Mouse (Mus musculus): ENCODE results near the gene Oas2. TPM values are rescaled to one million over a fixed set of nuclear protein-coding genes. Genes with fewer than 3 reads are reported as not detected.

Oas2 gene
- polyA plus RNA-seq, 1 experiment from 2014 or later: 0.36 TPM

DNA sequence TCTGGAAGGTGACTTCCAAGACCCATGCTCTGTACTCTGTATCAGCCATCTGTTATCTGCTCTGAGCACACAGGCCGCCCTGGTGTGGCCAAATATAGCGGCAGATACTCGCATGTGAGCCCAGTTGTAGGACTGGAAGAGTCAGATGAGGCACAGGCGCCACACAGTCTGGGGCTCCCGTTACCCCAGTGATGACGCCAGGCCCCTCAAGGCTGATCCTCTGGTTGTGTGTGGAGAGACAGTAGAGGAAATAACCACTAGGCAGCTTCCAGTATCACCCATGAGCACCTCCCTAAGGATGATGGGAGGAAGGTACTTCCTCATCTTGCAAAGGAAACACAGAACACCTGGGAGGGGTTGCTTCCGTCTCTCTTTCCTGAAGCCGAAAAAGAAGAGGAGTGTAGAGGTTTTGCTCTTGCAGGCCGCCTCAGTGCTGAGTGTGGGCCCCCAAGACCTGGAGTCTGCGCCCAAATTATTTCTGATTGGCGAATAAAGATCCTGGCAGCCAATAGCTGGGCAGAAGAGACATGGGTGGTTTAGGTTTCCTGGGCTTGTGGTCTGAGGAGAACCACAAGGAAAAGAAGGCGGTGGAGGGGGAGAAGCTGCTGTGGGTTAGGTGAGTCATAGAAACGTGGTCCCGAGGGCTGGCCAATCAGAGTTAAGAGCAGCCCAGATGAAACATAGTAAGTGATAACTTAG is 25.8 kb upstream of the Oas2 start:
- ATAC-seq (replicated peaks; ENCODE audit: low FRiP score): no peak
- Histone ChIP-seq H3K36me3 (no peaks in the 10 kb centered on the region), H3K9ac (no peak overlapping the region), H3K9me3 (replicated peaks) (no peaks in the 10 kb centered on the region), H3K4me1 (0 out of 2 replicates have a peak, but pooled peaks cover 2% of the 10 kb centered on the region), H3K4me3 (replicated peaks) (no peak overlapping the region), H3K27ac (no peak overlapping the region), H3K27me3 (no peaks in the 10 kb centered on the region), H3K4me2 (no peak overlapping the region)
- WGBS: 84% methylated on average over 14 of the region's 14 CpGs

DNA sequence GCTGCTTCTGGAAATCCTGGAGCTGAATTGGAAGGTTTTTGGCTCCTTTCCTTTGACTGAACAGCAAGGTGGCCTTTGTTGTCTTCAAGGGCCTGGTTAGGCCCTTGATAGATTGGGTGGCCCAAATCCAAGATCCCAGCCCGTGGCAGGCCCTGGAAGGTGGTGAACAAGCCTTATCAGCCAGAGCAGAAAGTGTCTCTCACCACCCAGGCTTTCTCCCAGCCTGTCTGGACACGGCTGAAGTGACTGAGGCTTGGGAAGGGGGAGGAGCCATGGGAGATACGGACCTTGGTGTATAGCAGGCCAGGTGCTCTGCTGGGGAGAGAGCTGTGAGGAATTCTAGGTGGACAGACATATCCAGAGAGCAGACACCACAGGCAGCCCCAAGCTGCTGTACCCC is 19.7 kb upstream of the Oas2 start:
- 74% methylated on average over 3 of the region's 3 CpGs for WGBS
- ATAC-seq (replicated peaks; ENCODE audit: low FRiP score): no peak
- no peak overlapping the region for H3K9ac ChIP-seq
- H3K27me3 ChIP-seq: no peaks in the 10 kb centered on the region
- no peak overlapping the region for H3K4me3 ChIP-seq (replicated peaks)
- no peaks in the 10 kb centered on the region for H3K9me3 ChIP-seq (replicated peaks)
- H3K27ac ChIP-seq: no peak overlapping the region
- H3K36me3 ChIP-seq: no peaks in the 10 kb centered on the region
- no peak overlapping the region for H3K4me2 ChIP-seq
- H3K4me1 ChIP-seq: no peaks in the 10 kb centered on the region

DNA sequence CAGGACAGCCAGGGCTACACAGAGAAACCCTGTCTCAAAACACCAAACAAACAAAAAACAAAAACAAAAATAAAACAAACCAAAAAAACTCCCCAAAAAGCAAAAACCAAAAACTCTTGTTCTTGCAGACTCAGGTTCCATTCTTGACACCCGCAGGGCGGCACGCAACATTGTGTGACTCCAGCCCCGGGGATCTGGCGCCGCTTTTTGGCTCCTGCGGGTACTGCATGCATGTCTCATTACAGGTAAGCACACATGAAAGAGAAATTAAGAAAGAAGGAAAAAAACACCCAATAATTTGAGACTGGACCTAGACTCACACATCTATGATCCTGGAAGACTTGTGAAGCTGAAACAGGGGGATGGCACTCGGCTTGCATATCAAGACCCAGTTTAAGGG is 15.4 kb upstream of the Oas2 start:
- H3K4me1 ChIP-seq: no peaks in the 10 kb centered on the region

DNA sequence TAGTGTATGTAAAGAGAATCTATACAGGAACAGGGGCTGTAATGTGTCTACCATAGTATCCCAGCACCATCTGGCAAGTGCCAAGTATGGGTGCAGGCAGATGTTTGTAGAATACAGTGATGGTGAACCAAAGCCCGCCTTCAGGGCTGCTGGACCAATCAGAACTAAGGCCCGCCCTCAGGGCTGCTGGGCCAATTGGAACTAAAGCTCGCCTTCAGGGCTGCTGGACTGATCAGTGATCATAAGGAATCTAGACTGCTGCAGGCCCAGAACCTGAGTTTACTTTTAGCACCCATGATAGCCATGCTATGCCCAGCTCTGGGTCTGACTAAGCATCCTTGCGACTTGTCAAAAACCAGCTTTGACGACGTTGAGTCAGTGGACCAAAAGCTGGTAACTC is 12.2 kb upstream of the Oas2 start:
- no peak overlapping the region for H3K9ac ChIP-seq
- H3K9me3 ChIP-seq (replicated peaks): no peaks in the 10 kb centered on the region
- H3K4me3 ChIP-seq (replicated peaks): no peak overlapping the region
- H3K36me3 ChIP-seq: no peaks in the 10 kb centered on the region
- no peaks in the 10 kb centered on the region for H3K27me3 ChIP-seq
- no peak overlapping the region for H3K4me2 ChIP-seq
- H3K27ac ChIP-seq: no peak overlapping the region
- no peak for ATAC-seq (replicated peaks; ENCODE audit: low FRiP score)
- WGBS: 32% methylated on average over 6 of the region's 6 CpGs
- H3K4me1 ChIP-seq: no peaks in the 10 kb centered on the region

More for the DNA sequence above, 15.4 kb upstream of the Oas2 start:
- no peak overlapping the region for H3K27ac ChIP-seq
- H3K9ac ChIP-seq: no peak overlapping the region
- 73% methylated on average over 8 of the region's 8 CpGs for WGBS
- H3K4me2 ChIP-seq: no peak overlapping the region
- no peak overlapping the region for H3K4me3 ChIP-seq (replicated peaks)
- H3K27me3 ChIP-seq: no peaks in the 10 kb centered on the region
- H3K9me3 ChIP-seq (replicated peaks): no peaks in the 10 kb centered on the region
- H3K36me3 ChIP-seq: no peaks in the 10 kb centered on the region
- ATAC-seq (replicated peaks; ENCODE audit: low FRiP score): no peak

DNA sequence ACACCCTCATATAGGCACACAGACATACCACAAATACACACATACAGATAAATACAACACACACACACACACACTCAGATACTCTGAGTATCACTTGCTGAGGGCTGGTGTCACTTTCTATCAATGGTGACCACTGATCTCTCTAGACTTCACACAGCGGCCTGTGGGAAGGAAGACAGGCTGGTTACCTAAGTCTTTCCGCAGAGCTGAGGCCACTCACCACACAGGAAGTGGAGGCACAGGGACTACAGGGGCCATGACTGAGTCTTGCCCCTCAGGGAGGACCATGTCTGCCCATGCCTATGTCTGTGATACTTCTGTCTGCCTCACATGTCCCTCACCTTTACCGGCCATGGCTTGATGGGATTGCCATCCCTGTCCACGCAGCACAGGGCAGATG is 4.6 kb upstream of the Oas2 start:
- Histone ChIP-seq H3K4me2 (no peak overlapping the region), H3K9me3 (replicated peaks) (no peaks in the 10 kb centered on the region), H3K36me3 (no peaks in the 10 kb centered on the region), H3K9ac (no peak overlapping the region), H3K27ac (no peak overlapping the region), H3K4me1 (no peaks in the 10 kb centered on the region), H3K4me3 (replicated peaks) (no peak overlapping the region), H3K27me3 (no peaks in the 10 kb centered on the region)
- WGBS: 85% methylated on average over 4 of the region's 4 CpGs
- ATAC-seq (replicated peaks; ENCODE audit: low FRiP score): no peak

DNA sequence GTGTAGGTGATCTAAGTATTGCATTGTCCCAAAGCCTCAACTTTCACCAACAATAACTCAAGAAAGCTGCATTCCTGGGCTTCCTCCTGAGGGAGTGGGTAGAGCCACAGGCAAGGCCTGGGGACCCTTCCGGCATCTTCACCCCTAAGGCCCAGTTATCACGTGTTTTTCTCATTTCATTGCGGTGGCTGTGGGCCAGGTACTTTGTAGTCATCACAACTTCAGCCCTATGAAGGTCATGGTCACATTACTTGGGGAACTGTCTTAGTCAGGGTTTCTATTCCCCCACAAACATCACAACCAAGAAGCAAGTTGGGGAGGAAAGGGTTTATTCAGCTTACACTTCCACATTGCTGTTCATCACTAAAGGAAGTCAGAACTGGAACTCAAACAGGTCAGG is 3.1 kb upstream of the Oas2 start:
- 79% methylated on average over 3 of the region's 3 CpGs for WGBS
- no peak for ATAC-seq (replicated peaks; ENCODE audit: low FRiP score)
- H3K27ac ChIP-seq: no peak overlapping the region
- H3K36me3 ChIP-seq: no peaks in the 10 kb centered on the region
- no peak overlapping the region for H3K9ac ChIP-seq
- no peak overlapping the region for H3K4me3 ChIP-seq (replicated peaks)
- no peaks in the 10 kb centered on the region for H3K9me3 ChIP-seq (replicated peaks)
- H3K4me1 ChIP-seq: no peaks in the 10 kb centered on the region
- H3K4me2 ChIP-seq: no peak overlapping the region
- H3K27me3 ChIP-seq: no peaks in the 10 kb centered on the region

DNA sequence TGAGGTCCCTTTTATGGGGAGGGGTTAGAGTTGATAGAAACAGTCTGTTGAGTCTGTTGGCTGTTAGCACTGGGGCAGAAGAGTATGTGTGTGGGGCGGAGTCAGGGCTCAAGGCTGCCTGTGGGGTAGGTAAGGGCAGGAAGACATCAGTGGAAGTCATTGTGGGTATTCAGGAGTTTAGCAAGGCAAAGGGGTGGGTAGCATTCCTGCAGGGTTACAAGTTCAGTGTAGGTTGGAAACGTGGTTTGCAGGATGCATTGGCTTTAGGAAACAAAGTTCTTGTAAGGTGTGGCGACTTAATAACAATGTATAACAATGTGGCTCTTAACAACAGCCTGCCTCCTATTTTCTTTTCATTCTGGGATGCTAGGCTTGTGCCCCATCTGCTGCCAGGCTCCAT is 1.6 kb upstream of the Oas2 start:
- Histone ChIP-seq H3K27me3 (peaks cover 4% of the 10 kb centered on the region; the same call in 1 of the 2 replicates), H3K4me2 (no peak overlapping the region), H3K4me3 (replicated peaks) (no peak overlapping the region), H3K9ac (no peak overlapping the region), H3K4me1 (no peaks in the 10 kb centered on the region), H3K27ac (no peak overlapping the region), H3K36me3 (no peaks in the 10 kb centered on the region), H3K9me3 (replicated peaks) (no peaks in the 10 kb centered on the region)
- 73% methylated on average over 3 of the region's 3 CpGs for WGBS
- ATAC-seq (replicated peaks; ENCODE audit: low FRiP score): no peak

DNA sequence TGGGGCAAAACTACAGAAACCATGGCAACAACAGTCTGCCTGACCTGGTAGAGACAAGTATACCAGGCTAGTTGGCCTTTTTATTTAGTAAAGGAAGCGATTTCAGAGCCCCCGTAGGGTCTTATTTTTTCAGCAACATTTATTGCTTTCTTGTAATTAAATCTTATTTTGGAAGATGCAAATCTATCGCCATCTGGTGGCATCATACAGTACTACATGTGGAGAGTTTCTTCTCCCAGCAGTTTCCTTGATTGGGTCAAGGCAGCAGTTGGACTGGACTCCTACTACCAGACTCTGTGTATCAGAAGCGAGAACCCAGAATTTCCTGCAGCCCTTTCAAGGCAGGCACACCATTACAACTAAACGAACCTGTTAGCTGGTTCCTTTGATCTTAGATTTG is 3.2 kb downstream of the Oas2 start:
- H3K4me3 ChIP-seq (replicated peaks): no peak overlapping the region
- no peak overlapping the region for H3K9ac ChIP-seq
- no peak overlapping the region for H3K4me2 ChIP-seq
- ATAC-seq (replicated peaks; ENCODE audit: low FRiP score): no peak
- no peaks in the 10 kb centered on the region for H3K36me3 ChIP-seq
- no peaks in the 10 kb centered on the region for H3K4me1 ChIP-seq
- H3K9me3 ChIP-seq (replicated peaks): no peaks in the 10 kb centered on the region
- 2% methylated on average over 5 of the region's 5 CpGs for WGBS
- peaks cover 21% of the 10 kb centered on the region; the same call in 1 of the 2 replicates for H3K27me3 ChIP-seq
- no peak overlapping the region for H3K27ac ChIP-seq

DNA sequence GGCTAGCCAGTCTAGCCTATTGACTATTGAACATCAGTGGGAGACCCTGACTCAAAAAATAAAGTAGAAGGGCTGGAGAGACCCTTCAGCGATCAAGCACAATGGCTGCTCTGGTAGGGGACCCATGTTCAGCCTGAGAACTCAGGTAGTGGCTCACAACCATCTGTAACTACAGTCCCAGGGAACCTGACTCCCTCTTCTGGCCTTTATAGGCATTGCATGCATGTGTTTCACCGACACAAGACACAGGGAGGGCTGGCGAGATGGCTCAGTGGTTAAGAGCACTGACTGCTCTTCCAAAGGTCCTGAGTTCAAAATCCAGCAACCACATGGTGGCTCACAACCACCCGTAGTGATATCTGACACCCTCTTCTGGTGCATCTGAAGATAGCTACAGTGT is 7.5 kb downstream of the Oas2 start:
- WGBS: 35% methylated on average over 4 of the region's 4 CpGs
- H3K9me3 ChIP-seq (replicated peaks): no peaks in the 10 kb centered on the region
- H3K4me2 ChIP-seq: no peak overlapping the region
- H3K27ac ChIP-seq: no peak overlapping the region
- no peak overlapping the region for H3K4me3 ChIP-seq (replicated peaks)
- no peak overlapping the region for H3K9ac ChIP-seq
- H3K4me1 ChIP-seq: no peaks in the 10 kb centered on the region
- ATAC-seq (replicated peaks; ENCODE audit: low FRiP score): no peak
- peaks cover 23% of the 10 kb centered on the region; the same call in 1 of the 2 replicates for H3K27me3 ChIP-seq
- H3K36me3 ChIP-seq: no peaks in the 10 kb centered on the region

DNA sequence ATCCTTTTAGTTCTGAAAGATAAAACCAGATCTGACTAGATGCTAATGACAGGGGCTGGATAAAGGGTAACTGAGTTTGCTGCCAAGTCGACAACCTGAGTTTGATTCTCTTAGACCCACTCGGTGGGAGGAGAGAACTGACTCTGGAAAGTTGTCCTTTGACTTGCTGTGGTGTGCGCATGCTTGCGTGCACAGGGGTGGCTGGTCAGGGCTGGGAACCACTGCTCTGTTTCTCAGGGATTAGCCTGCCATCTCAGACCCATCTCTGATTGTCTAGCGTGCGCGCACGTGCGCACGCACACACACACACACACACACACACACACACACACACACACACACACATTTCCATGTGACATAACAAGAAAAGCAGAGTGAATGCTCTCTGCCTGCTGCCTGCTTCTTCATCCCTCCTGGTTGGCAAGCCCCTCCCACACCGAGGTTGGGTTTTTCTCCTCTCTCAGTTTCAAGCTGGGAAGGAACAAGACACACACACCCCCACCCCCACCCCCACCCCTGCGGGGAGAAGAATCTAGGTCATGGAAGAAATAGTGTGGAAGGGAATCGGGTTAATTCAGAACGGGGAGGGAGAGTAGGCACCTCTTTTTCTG is 15.2 kb downstream of the Oas2 start:
- Histone ChIP-seq H3K9me3 (replicated peaks) (no peaks in the 10 kb centered on the region), H3K27me3 (peaks cover 7% of the 10 kb centered on the region; the same call in 1 of the 2 replicates), H3K4me2 (no peak overlapping the region), H3K27ac (no peak overlapping the region), H3K9ac (no peak overlapping the region), H3K36me3 (no peaks in the 10 kb centered on the region), H3K4me1 (no peaks in the 10 kb centered on the region), H3K4me3 (replicated peaks) (no peak overlapping the region)
- no peak for ATAC-seq (replicated peaks; ENCODE audit: low FRiP score)
- 74% methylated on average over 14 of the region's 14 CpGs for WGBS

DNA sequence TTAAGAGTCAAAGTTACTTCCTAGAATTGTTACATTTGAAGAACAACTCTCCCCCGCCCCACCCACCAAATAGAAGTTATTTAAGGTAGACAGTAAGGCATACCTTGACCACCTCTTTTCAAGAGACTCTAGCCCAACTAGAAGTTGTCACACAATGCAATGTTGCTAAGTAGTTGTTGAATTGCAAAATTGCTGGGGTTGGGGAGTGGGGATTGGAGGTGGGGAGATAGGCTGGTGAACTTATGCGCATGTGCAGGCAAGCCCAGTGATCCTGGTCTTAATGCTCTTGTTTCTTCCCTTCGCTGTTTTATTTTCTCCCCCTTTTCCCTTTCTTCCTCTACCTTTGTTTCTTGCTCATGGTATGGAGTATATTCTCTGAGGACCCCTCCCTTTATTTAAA is 16.0 kb downstream of the Oas2 start:
- Histone ChIP-seq H3K9ac (no peak overlapping the region), H3K27ac (no peak overlapping the region), H3K4me2 (no peak overlapping the region), H3K27me3 (peaks cover 7% of the 10 kb centered on the region; the same call in 1 of the 2 replicates), H3K4me3 (replicated peaks) (no peak overlapping the region), H3K36me3 (no peaks in the 10 kb centered on the region), H3K4me1 (no peaks in the 10 kb centered on the region), H3K9me3 (replicated peaks) (no peaks in the 10 kb centered on the region)
- ATAC-seq (replicated peaks; ENCODE audit: low FRiP score): no peak
- WGBS: 90% methylated on average over 3 of the region's 3 CpGs

DNA sequence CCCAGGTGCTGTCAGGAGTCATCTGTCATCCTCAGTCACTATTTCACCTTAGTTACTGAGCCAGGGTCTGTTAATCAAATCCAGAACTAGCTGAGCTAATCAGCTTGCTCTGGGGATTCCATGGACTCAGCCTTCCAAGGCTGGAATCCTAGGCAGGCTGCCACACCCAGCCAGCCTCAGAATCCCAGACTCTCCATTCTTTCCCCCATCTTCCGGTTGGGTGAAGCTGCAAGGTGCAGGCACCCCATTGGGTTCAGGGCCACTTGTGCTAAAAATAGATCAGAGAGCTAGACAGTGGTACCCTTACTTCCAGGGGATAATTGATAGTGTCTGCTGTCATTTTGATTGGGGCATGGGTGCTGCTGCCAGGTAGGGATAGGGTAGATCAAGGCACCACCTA is 16.9 kb downstream of the Oas2 start:
- no peaks in the 10 kb centered on the region for H3K9me3 ChIP-seq (replicated peaks)
- no peak overlapping the region for H3K9ac ChIP-seq
- no peaks in the 10 kb centered on the region for H3K4me1 ChIP-seq
- 75% methylated on average over 1 of the region's 1 CpGs for WGBS
- ATAC-seq (replicated peaks; ENCODE audit: low FRiP score): no peak
- no peaks in the 10 kb centered on the region for H3K36me3 ChIP-seq
- H3K4me2 ChIP-seq: no peak overlapping the region
- peaks cover 7% of the 10 kb centered on the region; the same call in 1 of the 2 replicates for H3K27me3 ChIP-seq
- H3K4me3 ChIP-seq (replicated peaks): no peak overlapping the region
- H3K27ac ChIP-seq: no peak overlapping the region

DNA sequence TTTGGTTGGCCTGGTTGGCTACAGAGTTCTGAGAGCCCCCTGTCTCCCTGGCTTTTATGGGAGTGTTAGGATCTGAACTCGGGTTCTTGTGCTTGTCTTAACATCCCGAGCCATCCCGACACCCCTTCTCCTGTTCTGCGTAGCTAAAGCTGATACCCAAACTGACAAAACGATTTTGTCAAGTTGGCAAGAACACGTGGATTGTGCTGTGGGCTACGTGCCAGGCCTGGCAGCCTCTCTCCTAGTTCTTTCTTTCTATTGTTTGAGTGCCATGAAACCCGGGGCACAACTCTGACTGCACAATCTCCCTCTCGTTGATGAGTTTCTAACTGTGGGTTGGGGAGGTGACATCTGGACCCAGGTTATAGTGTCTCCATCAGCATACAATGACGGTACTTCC is 20.3 kb downstream of the Oas2 start:
- no peaks in the 10 kb centered on the region for H3K36me3 ChIP-seq
- H3K4me2 ChIP-seq: no peak overlapping the region
- H3K27me3 ChIP-seq: peaks cover 4% of the 10 kb centered on the region; the same call in 1 of the 2 replicates
- no peak overlapping the region for H3K27ac ChIP-seq
- no peaks in the 10 kb centered on the region for H3K9me3 ChIP-seq (replicated peaks)
- H3K9ac ChIP-seq: no peak overlapping the region
- ATAC-seq (replicated peaks; ENCODE audit: low FRiP score): no peak
- no peak overlapping the region for H3K4me3 ChIP-seq (replicated peaks)
- no peaks in the 10 kb centered on the region for H3K4me1 ChIP-seq
- 83% methylated on average over 10 of the region's 10 CpGs for WGBS

All from kidney, embryonic 15.5 days (tissue).